Mouse (Mus musculus) left cerebral cortex, adult 11 months (tissue): Measurements from ENCODE around the gene Lmo1.
"Not testable (repeated sequence)": the region's sequence is repeated elsewhere in the genome, so short reads cannot be mapped to it uniquely, and the experiment has no call there.

Experiments used
- DNase-seq: peaks from one replicate; pipeline ENCODE4 v3.0.0; 2022; ENCODE audit warnings: low spot score

Lmo1 gene

GRCm38 (mm10) chr7:109104894-109105293, 70.1 kb downstream of the Lmo1 start:
- DNase-seq, result no peak

DNA sequence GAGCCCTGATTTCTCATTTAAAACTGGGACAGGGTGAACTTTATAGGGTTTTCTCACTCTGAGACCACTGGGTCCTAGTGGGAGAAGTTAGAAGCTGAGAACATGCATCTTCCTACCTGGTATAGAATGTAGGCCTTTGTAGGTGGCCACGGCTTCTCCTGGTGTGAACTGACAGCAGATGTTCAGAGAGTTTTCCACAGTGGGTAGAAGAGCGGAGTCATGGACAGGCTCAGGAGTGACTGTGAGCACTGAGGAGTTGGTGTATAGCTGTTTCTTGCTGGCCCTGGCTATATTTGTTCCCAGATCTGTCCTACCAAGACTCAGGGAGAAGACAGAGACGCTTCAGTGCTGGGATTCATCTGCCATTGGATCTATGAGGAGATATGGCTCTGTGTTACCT, 73.8 kb downstream of the Lmo1 start:
- no peak for DNase-seq

GRCm38 (mm10) chr7:109098145-109099018, 76.6 kb downstream of the Lmo1 start:
- DNase-seq, result no peak

GRCm38 (mm10) chr7:109097203-109097602, 77.8 kb downstream of the Lmo1 start:
- DNase-seq, result no peak

DNA sequence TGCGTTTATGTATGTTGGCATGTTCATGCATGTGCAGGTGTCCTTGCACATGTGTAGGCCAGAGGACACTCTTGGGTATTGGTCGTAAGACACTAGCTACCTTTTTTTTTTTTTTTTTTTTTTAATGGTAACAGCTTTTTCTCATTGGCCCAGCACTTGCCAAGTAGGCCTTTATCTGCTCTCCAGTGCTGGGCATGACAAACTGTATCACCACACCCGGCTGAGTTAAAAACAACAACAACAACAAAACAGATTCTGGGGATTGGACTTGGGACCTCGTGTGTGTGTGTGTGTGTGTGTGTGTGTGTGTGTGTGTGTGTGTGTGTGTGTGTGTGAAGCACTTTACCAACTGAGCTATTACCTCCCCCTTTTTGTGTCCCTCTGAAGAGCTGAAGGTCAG, 78.4 kb downstream of the Lmo1 start:
- DNase-seq, result no peak

GRCm38 (mm10) chr7:109094294-109094693, 80.7 kb downstream of the Lmo1 start:
- no peak for DNase-seq

DNA sequence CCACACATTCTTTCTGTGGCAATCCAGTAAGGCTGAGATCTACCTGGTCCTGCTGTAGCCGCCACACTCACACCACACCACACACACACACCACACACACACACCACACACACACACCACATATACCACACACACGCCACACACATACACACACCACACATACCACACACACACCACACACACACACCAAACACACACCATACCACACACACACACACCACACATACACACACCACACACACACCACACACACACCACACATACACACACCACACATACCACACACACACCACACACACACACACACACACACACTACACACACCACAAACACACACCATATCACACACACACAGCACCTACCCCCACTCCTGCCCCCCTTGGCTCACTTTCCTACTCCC, 83.7 kb downstream of the Lmo1 start:
- not testable (repeated sequence) for DNase-seq
